Mouse (Mus musculus) thymus, adult 2 months (tissue): Measurements from ENCODE around the gene Nacc2.

Experiments
- CTCF ChIP-seq: fragments of 200-500 bp; IDR thresholded peaks from 2 replicates; pipeline ENCODE4 v1.5.1; 2012; ENCODE audit warnings: mild to moderate bottlenecking, control low read depth, low read length, moderate library complexity, borderline replicate concordance; ENCODE audit not compliant: control insufficient read depth, poor library complexity, insufficient read depth; ENCODE audit errors: extremely low read depth
- POLR2A ChIP-seq: fragments of 200-500 bp; IDR thresholded peaks from 2 replicates; pipeline ENCODE4 v1.6.1; 2012; ENCODE audit warnings: mild to moderate bottlenecking, low read length, control low read depth, moderate library complexity; ENCODE audit not compliant: control insufficient read depth, poor library complexity, insufficient read depth; ENCODE audit errors: extremely low read depth

- TF ChIP-seq CTCF (no peak), POLR2A (no peak)
Measured at GRCm38 (mm10) chr2:26138252-26139033, 15.4 kb upstream of the Nacc2 start.
